Mouse (Mus musculus) neural tube, embryonic 11.5 days (tissue): ENCODE results near the gene Dlk1. TPM values are rescaled to one million over a fixed set of nuclear protein-coding genes. Genes with fewer than 3 reads are reported as not detected.

Source experiments
- ATAC-seq: fragments of 200-750 bp; cut with Nextera tagmentation; 2 replicates; pipeline ENCODE4 v1.8.0; 2017; ENCODE audit warnings: moderate number of reproducible peaks, mild to moderate bottlenecking, moderate TSS enrichment, moderate library complexity; ENCODE audit not compliant: insufficient read depth, low FRiP score, low TSS enrichment
- DNase-seq: peaks from one replicate; pipeline ENCODE4 v3.0.0-alpha.2; 2015; ENCODE audit warnings: low spot score
- H3K27ac ChIP-seq: fragments of 300-500 bp; sonication (generic); 2 replicates; pipeline ENCODE4 v1.5.1; 2014; ENCODE audit warnings: low read depth, mild to moderate bottlenecking, low read length
- H3K27me3 ChIP-seq: fragments of 300-500 bp; sonication (generic); 2 replicates; pipeline ENCODE4 v1.6.1; 2014; ENCODE audit warnings: mild to moderate bottlenecking, low read length, mixed read lengths; ENCODE audit not compliant: control insufficient read depth, insufficient read depth
- H3K36me3 ChIP-seq: fragments of 300-500 bp; sonication (generic); 2 replicates; pipeline ENCODE4 v1.6.1; 2014; ENCODE audit warnings: mild to moderate bottlenecking, low read length, moderate library complexity, mixed read lengths; ENCODE audit not compliant: control insufficient read depth, insufficient read depth
- H3K4me1 ChIP-seq: fragments of 300-500 bp; sonication (generic); 2 replicates; pipeline ENCODE4 v1.6.1; 2014; ENCODE audit warnings: low read length, mixed read lengths; ENCODE audit not compliant: control insufficient read depth, insufficient read depth
- H3K4me2 ChIP-seq: fragments of 300-500 bp; sonication (generic); 2 replicates; pipeline ENCODE4 v1.6.1; 2014; ENCODE audit warnings: low read depth, mild to moderate bottlenecking, moderate library complexity
- H3K4me3 ChIP-seq: fragments of 300-500 bp; sonication (generic); 2 replicates; pipeline ENCODE4 v1.5.1; 2014; ENCODE audit warnings: low read depth, low read length
- H3K9ac ChIP-seq: fragments of 300-500 bp; sonication (generic); 2 replicates; pipeline ENCODE4 v1.6.1; 2014; ENCODE audit warnings: mild to moderate bottlenecking, low read length
- H3K9me3 ChIP-seq: fragments of 300-500 bp; sonication (generic); 2 replicates; pipeline ENCODE4 v1.6.1; 2016; ENCODE audit warnings: low read length; ENCODE audit not compliant: control insufficient read depth
- WGBS: fragments of 180-500 bp; shearing (Covaris S2); extraction: QIAGEN DNeasy Blood & Tissue Kit; methylation state at CpG from one replicate; pipeline ENCODE4 v1.1.7; 2014; 5-methylcytosine and 5-hydroxymethylcytosine counted together
- polyA plus RNA-seq: library from polyadenylated mRNA; unstranded; fragments of >200 nt; fragmentation: Nextera tagmentation; extraction: Ambion mirVana; gene quantifications from 2 replicates; pipeline ENCODE4 v1.2.1, GENCODE M21; 2014

Gene Dlk1
- polyA plus RNA-seq = 112 and 120 TPM in 2 replicates

- Histone ChIP-seq H3K4me2 (peak within 1 kb of the TSS; percentile 86), H3K4me3 (peak within 1 kb of the TSS; percentile 45), H3K27ac (0 out of 2 replicates have a peak within 1 kb of the TSS, but pooled peaks have one; percentile 27), H3K4me1 (peaks cover 38% of the 10 kb centered on the region), H3K9me3 (no peaks in the 10 kb centered on the region), H3K36me3 (no peaks in the 10 kb centered on the region), H3K27me3 (peaks cover 62% of the 10 kb centered on the region), H3K9ac (peak within 1 kb of the TSS; percentile 65)
- ATAC-seq = no peak
- 5% methylated on average over 13 of the region's 13 CpGs for WGBS
- DNase-seq = no peak
Measured at GRCm38 (mm10) chr12:109452592-109452991, at the start of gene Dlk1. Gene Dlk1 (plus strand): TSS chr12:109452823.

DNA sequence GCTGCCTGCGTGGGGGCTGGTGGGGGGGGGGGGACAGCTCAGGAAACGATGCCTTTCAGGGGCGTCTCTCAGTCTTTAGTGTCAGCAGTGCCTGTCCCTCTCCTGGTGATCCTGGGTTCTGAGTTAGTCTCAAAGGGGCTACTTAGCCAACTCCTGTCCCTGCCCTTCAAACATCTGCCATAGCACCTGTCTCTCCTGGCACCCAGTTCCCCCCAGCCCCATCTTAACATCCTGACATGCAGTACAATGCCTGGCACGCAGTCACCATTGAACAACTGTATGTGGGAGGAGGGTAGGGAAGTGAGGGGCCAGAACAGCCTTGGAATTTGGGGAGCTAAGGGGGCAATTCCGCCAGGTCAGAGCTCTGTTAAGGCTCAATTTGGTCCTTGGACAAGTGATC is 49.7 kb upstream of the Dlk1 start:
- 49% methylated on average over 5 of the region's 5 CpGs for WGBS
- ATAC-seq = no peak
- Histone ChIP-seq H3K36me3 (no peaks in the 10 kb centered on the region), H3K4me3 (no peak overlapping the region), H3K4me1 (peaks cover 18% of the 10 kb centered on the region), H3K9ac (no peak overlapping the region), H3K27ac (no peak overlapping the region), H3K27me3 (no peaks in the 10 kb centered on the region), H3K9me3 (no peaks in the 10 kb centered on the region), H3K4me2 (no peak overlapping the region)
- DNase-seq = no peak

DNA sequence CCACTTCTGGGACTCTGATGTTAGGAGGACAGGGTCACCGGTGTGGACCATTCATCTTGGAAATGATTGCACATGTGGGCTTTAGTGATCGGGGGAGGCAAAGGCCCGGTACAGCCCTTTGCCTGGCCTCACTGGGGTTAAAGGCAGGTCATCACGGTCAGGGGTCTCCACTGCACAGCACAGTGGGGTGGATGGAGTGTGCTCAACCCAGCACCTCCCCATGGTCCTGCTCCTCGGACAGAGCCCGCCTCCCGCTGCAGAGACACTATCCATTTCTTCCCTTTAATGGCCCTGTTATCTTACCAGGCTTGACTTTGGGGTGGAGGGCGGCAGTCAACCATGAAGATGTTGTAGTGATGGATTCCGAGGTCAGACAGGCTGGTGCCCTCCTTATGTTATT is 48.9 kb upstream of the Dlk1 start:
- Histone ChIP-seq H3K4me1 (peaks cover 18% of the 10 kb centered on the region), H3K27me3 (no peaks in the 10 kb centered on the region), H3K4me2 (no peak overlapping the region), H3K9ac (no peak overlapping the region), H3K4me3 (no peak overlapping the region), H3K9me3 (no peaks in the 10 kb centered on the region), H3K36me3 (no peaks in the 10 kb centered on the region), H3K27ac (no peak overlapping the region)
- DNase-seq (no peak), ATAC-seq (no peak)
- WGBS = 34% methylated on average over 9 of the region's 9 CpGs

DNA sequence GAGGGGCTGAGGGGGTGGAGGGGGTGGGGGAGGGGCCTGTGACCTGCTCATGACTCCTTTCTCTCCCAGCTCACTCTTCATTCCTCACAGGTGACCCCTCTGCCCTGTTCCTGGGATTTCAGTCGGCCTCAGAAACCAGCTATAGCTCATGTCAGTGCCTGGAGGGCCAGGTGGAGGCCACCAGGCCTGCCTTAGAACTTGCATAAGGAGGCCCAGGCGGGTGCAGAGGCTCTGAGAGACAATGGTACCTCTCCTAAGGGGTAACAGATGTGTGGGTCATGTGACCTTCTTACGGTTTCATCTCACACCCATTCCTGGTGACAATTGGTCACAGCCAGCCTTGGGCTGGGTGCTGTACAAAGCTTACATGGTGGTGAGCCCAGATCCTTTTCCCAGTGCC is 46.6 kb upstream of the Dlk1 start:
- H3K9me3 ChIP-seq = no peaks in the 10 kb centered on the region
- H3K27me3 ChIP-seq = no peaks in the 10 kb centered on the region
- no peak overlapping the region for H3K9ac ChIP-seq
- H3K36me3 ChIP-seq = no peaks in the 10 kb centered on the region
- WGBS = 24% methylated on average over 3 of the region's 3 CpGs
- no peak overlapping the region for H3K4me3 ChIP-seq
- H3K4me1 ChIP-seq = peaks cover 19% of the 10 kb centered on the region; the same call in 1 of the 2 replicates
- DNase-seq (no peak), ATAC-seq (no peak)
- no peak overlapping the region for H3K27ac ChIP-seq
- H3K4me2 ChIP-seq = no peak overlapping the region

GRCm38 (mm10) chr12:109410723-109411122 is 41.9 kb upstream of the Dlk1 start:
- ATAC-seq (no peak), DNase-seq (no peak)
- no peak overlapping the region for H3K4me3 ChIP-seq
- H3K4me2 ChIP-seq = no peak overlapping the region
- no peaks in the 10 kb centered on the region for H3K36me3 ChIP-seq
- no peaks in the 10 kb centered on the region for H3K27me3 ChIP-seq
- no peak overlapping the region for H3K9ac ChIP-seq
- no peaks in the 10 kb centered on the region for H3K9me3 ChIP-seq
- peaks cover 20% of the 10 kb centered on the region for H3K4me1 ChIP-seq
- no peak overlapping the region for H3K27ac ChIP-seq
- WGBS = 45% methylated on average over 11 of the region's 11 CpGs

- no peak overlapping the region; the same call in 1 of the 2 replicates for H3K9ac ChIP-seq
- peak overlapping the region; percentile 40 for H3K27ac ChIP-seq
- ATAC-seq = no peak
- peaks cover 20% of the 10 kb centered on the region for H3K4me1 ChIP-seq
- H3K36me3 ChIP-seq = no peaks in the 10 kb centered on the region
- H3K9me3 ChIP-seq = no peaks in the 10 kb centered on the region
- no peak for DNase-seq
- H3K4me3 ChIP-seq = no peak overlapping the region
- no peaks in the 10 kb centered on the region for H3K27me3 ChIP-seq
- 65% methylated on average over 9 of the region's 9 CpGs for WGBS
- H3K4me2 ChIP-seq = no peak overlapping the region
Measured at GRCm38 (mm10) chr12:109411172-109412070, 41.2 kb upstream of the Dlk1 start.

DNA sequence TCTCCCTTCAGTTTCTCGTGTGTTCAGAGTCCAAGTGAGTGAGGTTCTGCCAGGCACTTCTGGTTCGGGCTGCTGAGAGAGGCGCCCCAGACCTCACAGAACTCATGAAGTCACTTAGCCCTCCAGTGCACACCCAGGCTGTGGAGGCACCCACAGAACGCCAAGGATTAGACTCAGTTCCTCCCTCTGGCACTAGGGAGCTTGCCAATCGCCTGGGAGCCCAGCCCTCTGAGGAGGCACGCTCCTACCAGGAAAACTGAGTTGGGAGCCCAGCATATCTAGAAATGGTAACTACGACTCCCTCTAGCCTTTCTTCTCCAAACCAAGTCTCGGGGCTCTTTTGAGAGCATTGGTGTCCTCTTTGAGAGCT is 40.6 kb upstream of the Dlk1 start:
- DNase-seq (no peak), ATAC-seq (no peak)
- Histone ChIP-seq H3K27ac (peak overlapping the region; percentile 40), H3K9me3 (no peaks in the 10 kb centered on the region), H3K9ac (no peak overlapping the region; the same call in 1 of the 2 replicates), H3K27me3 (no peaks in the 10 kb centered on the region), H3K4me3 (no peak overlapping the region), H3K4me1 (peaks cover 24% of the 10 kb centered on the region), H3K36me3 (no peaks in the 10 kb centered on the region), H3K4me2 (no peak overlapping the region)
- 75% methylated on average over 8 of the region's 8 CpGs for WGBS

DNA sequence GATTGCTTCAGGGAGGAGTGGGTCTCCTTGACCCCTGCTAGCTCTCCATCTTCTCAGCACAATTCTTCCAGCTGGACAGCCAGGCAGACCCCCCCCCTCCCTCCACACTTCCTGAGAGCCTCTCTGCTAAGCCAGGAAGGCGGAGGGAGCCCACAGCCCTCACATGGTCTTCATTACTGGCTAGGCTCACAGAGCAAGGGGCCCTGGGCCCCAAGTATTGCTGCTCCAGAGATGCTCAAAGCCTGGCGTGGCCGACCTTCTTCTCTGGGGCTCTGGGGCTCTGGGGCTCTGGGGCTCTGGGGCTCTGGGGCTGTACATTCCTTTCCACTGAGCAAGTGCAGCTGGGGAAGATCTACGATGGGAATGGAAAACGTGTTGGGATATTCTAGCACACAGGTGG is 39.9 kb upstream of the Dlk1 start:
- Histone ChIP-seq H3K27ac (peak overlapping the region; percentile 53; the same call in 1 of the 2 replicates), H3K4me1 (peaks cover 26% of the 10 kb centered on the region)
- ATAC-seq = no peak

GRCm38 (mm10) chr12:109413321-109413720 is 39.3 kb upstream of the Dlk1 start:
- no peaks in the 10 kb centered on the region for H3K36me3 ChIP-seq
- no peak overlapping the region for H3K4me3 ChIP-seq
- no peaks in the 10 kb centered on the region for H3K9me3 ChIP-seq
- DNase-seq (no peak), ATAC-seq (no peak)
- no peaks in the 10 kb centered on the region for H3K27me3 ChIP-seq
- H3K27ac ChIP-seq = 0 out of 2 replicates have a peak overlapping the region, but pooled peaks have one; percentile 53
- WGBS = 78% methylated on average over 4 of the region's 4 CpGs
- no peak overlapping the region for H3K4me2 ChIP-seq
- H3K9ac ChIP-seq = no peak overlapping the region
- H3K4me1 ChIP-seq = peaks cover 32% of the 10 kb centered on the region

More for the DNA sequence above, 39.9 kb upstream of the Dlk1 start:
- Histone ChIP-seq H3K9me3 (no peaks in the 10 kb centered on the region), H3K4me2 (no peak overlapping the region), H3K9ac (no peak overlapping the region), H3K36me3 (no peaks in the 10 kb centered on the region), H3K27me3 (no peaks in the 10 kb centered on the region), H3K4me3 (no peak overlapping the region)
- DNase-seq = no peak
- WGBS = 50% methylated on average over 5 of the region's 5 CpGs
